ENCODE assay signal across 23 mouse cellular contexts in the genomic region with DNA sequence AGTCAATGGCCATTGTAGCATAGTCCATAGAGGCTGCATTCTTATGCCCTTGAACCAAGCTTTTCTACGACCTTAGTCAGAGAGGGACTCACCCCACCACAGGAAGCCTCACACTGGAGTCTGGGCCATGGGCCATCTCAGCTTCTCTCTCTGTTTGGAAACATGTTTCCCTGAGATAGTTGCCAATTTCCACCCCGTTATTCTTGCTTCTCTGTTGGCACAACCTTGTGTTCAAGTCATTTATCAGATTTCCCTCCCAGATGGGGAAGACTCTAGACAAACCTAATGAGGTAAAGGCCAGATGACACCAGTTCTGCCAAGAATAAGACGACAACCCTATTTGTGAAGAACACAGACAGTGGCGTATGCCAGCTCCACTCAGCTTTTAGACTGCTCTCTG.
DNase-seq lines count a peak whose midpoint lies in the region; ATAC-seq lines count a peak whose summit lies in the region.
"Had no signal": no experiment of that assay in that cellular context is flagged by ENCODE, and none has a peak within 500 bp of the region (broad histone marks: within the 10 kb centered on the region; RNA-seq: fewer than 3 reads in every experiment).

No protein-coding gene starts in this region.

- no peak overlapping the region for H3K4me2 ChIP-seq in forebrain, embryonic 14.5 days (ENCODE audit: low read length)
- no peak overlapping the region for H3K4me2 ChIP-seq in forebrain, embryonic 11.5 days (ENCODE audit: low read depth, low read length, severe bottlenecking)
- H3K4me2 ChIP-seq in forebrain, embryonic 16.5 days (ENCODE audit: low read length), result no peak overlapping the region
- no peak overlapping the region for H3K4me2 ChIP-seq in neural tube, embryonic 15.5 days
- H3K4me2 ChIP-seq: heart, embryonic 11.5 days; intestine, embryonic 15.5 days; midbrain, embryonic 13.5 days; stomach, embryonic 15.5 days had no signal

- intact Hi-C loops in left cerebral cortex, postnatal 4 days (cut with DNase I), result no loop called here

- H3K27me3 ChIP-seq in forebrain, embryonic 14.5 days (replicated peaks; ENCODE audit: control insufficient read depth, insufficient read depth, low read length), result peaks cover 11% of the 10 kb centered on the region; the same call in 1 of the 2 replicates
- H3K27me3 ChIP-seq in forebrain, embryonic 11.5 days (ENCODE audit: control insufficient read depth, insufficient read depth, low read length), result peaks cover 3% of the 10 kb centered on the region; the same call in 1 of the 2 replicates
- peaks cover 8% of the 10 kb centered on the region; the same call in 1 of the 2 replicates for H3K27me3 ChIP-seq in forebrain, embryonic 16.5 days (replicated peaks; ENCODE audit: control insufficient read depth, insufficient read depth, low read length)
- no peaks in the 10 kb centered on the region for H3K27me3 ChIP-seq in neural tube, embryonic 15.5 days (replicated peaks)
- H3K27me3 ChIP-seq: intestine, embryonic 15.5 days; stomach, embryonic 15.5 days had no signal

- 65% methylated on average over 4 of the region's 4 CpGs for WGBS in forebrain, embryonic 14.5 days
- WGBS in forebrain, embryonic 11.5 days, result 90% methylated on average over 4 of the region's 4 CpGs
- 46% methylated on average over 4 of the region's 4 CpGs for WGBS in forebrain, embryonic 16.5 days
- 64% methylated on average over 4 of the region's 4 CpGs for WGBS in neural tube, embryonic 15.5 days

- ATAC-seq in forebrain, embryonic 14.5 days, result no peak
- no peak for ATAC-seq in forebrain, embryonic 11.5 days (replicated peaks; ENCODE audit: low FRiP score)
- ATAC-seq in forebrain, embryonic 16.5 days, result peak; percentile 50
- no peak for ATAC-seq in neural tube, embryonic 15.5 days (ENCODE audit: low FRiP score)
- ATAC-seq: intestine, embryonic 15.5 days; liver, postnatal 0 days; midbrain, embryonic 13.5 days had no signal

- no peaks in the 10 kb centered on the region for H3K9me3 ChIP-seq in forebrain, embryonic 14.5 days (replicated peaks; ENCODE audit: control insufficient read depth, low read length)
- H3K9me3 ChIP-seq in forebrain, embryonic 11.5 days (ENCODE audit: control insufficient read depth, low read length), result no peaks in the 10 kb centered on the region
- no peaks in the 10 kb centered on the region for H3K9me3 ChIP-seq in forebrain, embryonic 16.5 days (ENCODE audit: control insufficient read depth, low read length)
- H3K9me3 ChIP-seq in neural tube, embryonic 15.5 days (replicated peaks), result no peaks in the 10 kb centered on the region
- H3K9me3 ChIP-seq: embryonic facial prominence, embryonic 10.5 days; intestine, embryonic 15.5 days; limb, embryonic 10.5 days; midbrain, embryonic 13.5 days; stomach, embryonic 15.5 days had no signal

- H3K4me1 ChIP-seq in forebrain, embryonic 14.5 days (ENCODE audit: control insufficient read depth, insufficient read depth, low read length), result peaks cover 6% of the 10 kb centered on the region; the same call in 1 of the 2 replicates
- H3K4me1 ChIP-seq in forebrain, embryonic 11.5 days (replicated peaks; ENCODE audit: control insufficient read depth, insufficient read depth, low read length), result peaks cover 8% of the 10 kb centered on the region; the same call in 1 of the 2 replicates
- H3K4me1 ChIP-seq in forebrain, embryonic 16.5 days (replicated peaks; ENCODE audit: control insufficient read depth, insufficient read depth, low read length), result peaks cover 6% of the 10 kb centered on the region; the same call in 1 of the 2 replicates
- peaks cover 7% of the 10 kb centered on the region; the same call in 1 of the 2 replicates for H3K4me1 ChIP-seq in neural tube, embryonic 15.5 days
- H3K4me1 ChIP-seq: intestine, embryonic 15.5 days; stomach, embryonic 15.5 days had no signal

- no peak overlapping the region for H3K4me3 ChIP-seq in forebrain, embryonic 14.5 days (ENCODE audit: low read depth, low read length)
- no peak overlapping the region for H3K4me3 ChIP-seq in forebrain, embryonic 11.5 days (ENCODE audit: low read depth, low read length)
- H3K4me3 ChIP-seq in forebrain, embryonic 16.5 days (replicated peaks; ENCODE audit: low read length), result no peak overlapping the region
- H3K4me3 ChIP-seq in neural tube, embryonic 15.5 days (replicated peaks), result no peak overlapping the region
- H3K4me3 ChIP-seq: embryonic facial prominence, embryonic 10.5 days; gastrocnemius, adult 2 months; intestine, embryonic 15.5 days; limb, embryonic 10.5 days; midbrain, embryonic 13.5 days; myocyte; stomach, embryonic 15.5 days had no signal

- no peaks in the 10 kb centered on the region for H3K36me3 ChIP-seq in forebrain, embryonic 14.5 days (ENCODE audit: control insufficient read depth, insufficient read depth, low read length)
- no peaks in the 10 kb centered on the region for H3K36me3 ChIP-seq in forebrain, embryonic 11.5 days (ENCODE audit: control insufficient read depth, insufficient read depth, low read length)
- no peaks in the 10 kb centered on the region for H3K36me3 ChIP-seq in forebrain, embryonic 16.5 days (ENCODE audit: control insufficient read depth, insufficient read depth)
- no peaks in the 10 kb centered on the region for H3K36me3 ChIP-seq in neural tube, embryonic 15.5 days
- H3K36me3 ChIP-seq: embryonic facial prominence, embryonic 10.5 days; intestine, embryonic 15.5 days; limb, embryonic 10.5 days; midbrain, embryonic 13.5 days; stomach, embryonic 15.5 days had no signal

- no peak overlapping the region for H3K9ac ChIP-seq in forebrain, embryonic 14.5 days (ENCODE audit: low read length)
- no peak overlapping the region for H3K9ac ChIP-seq in forebrain, embryonic 11.5 days (ENCODE audit: low read length)
- H3K9ac ChIP-seq in forebrain, embryonic 16.5 days (replicated peaks; ENCODE audit: low read depth, low read length), result no peak overlapping the region
- H3K9ac ChIP-seq in neural tube, embryonic 15.5 days (replicated peaks), result no peak overlapping the region
- H3K9ac ChIP-seq: intestine, embryonic 15.5 days; liver, postnatal 0 days; midbrain, embryonic 13.5 days; stomach, embryonic 15.5 days had no signal

- no peak overlapping the region for H3K27ac ChIP-seq in forebrain, embryonic 14.5 days (ENCODE audit: low read depth, low read length)
- H3K27ac ChIP-seq in forebrain, embryonic 11.5 days (ENCODE audit: low read depth, low read length), result no peak overlapping the region
- no peak overlapping the region for H3K27ac ChIP-seq in forebrain, embryonic 16.5 days (ENCODE audit: low read length)
- H3K27ac ChIP-seq in neural tube, embryonic 15.5 days (replicated peaks), result no peak overlapping the region
- H3K27ac ChIP-seq: embryonic facial prominence, embryonic 10.5 days; gastrocnemius, adult 2 months; intestine, embryonic 15.5 days; limb, embryonic 10.5 days; midbrain, embryonic 13.5 days; stomach, embryonic 15.5 days had no signal

- DNase-seq in forebrain, embryonic 14.5 days (ENCODE audit: low spot score), result peak; percentile 86
- DNase-seq in forebrain, embryonic 11.5 days (ENCODE audit: low spot score), result no peak
- DNase-seq in left cerebral cortex, postnatal 4 days, result peak; percentile 64
- no peak for DNase-seq in left cerebral cortex, adult 9 months (ENCODE audit: low spot score in 2 of 2)
- peak; percentile 33 for DNase-seq in NIH3T3 (ENCODE audit: low read depth)
- DNase-seq: adrenal gland, adult 2 months; B cell, adult 2 months; cerebellum, adult 11-12 months; gastrocnemius, adult 2 months; kidney, adult 9 months; kidney, postnatal 25 days; liver, postnatal 0 days; right cerebral cortex, postnatal 25 days; thymus, adult 2 months had no signal

Comparison
In these comparisons a context has a peak if more than half of its experiments do, and no peak if none do; other contexts are left out.
1. DNase-seq: peak in forebrain, embryonic 14.5 days (single experiment), left cerebral cortex, postnatal 4 days (single experiment) and NIH3T3 (single experiment); none in forebrain, embryonic 11.5 days (single experiment) and left cerebral cortex, adult 9 months (0 of 2).